Mouse (Mus musculus) embryonic fibroblast, embryonic 13.5 days (primary cell): ENCODE data around the gene Samd4b.

Experiments
- CTCF ChIP-seq: IDR thresholded peaks from 2 replicates; pipeline ENCODE4 v1.5.1; 2011; ENCODE audit warnings: mild to moderate bottlenecking, control low read depth, low read length, moderate library complexity, borderline replicate concordance; ENCODE audit not compliant: insufficient read depth
- POLR2A ChIP-seq: IDR thresholded peaks from 2 replicates; pipeline ENCODE4 v1.6.1; 2011; ENCODE audit warnings: low read depth, mild to moderate bottlenecking, control low read depth, low read length, moderate library complexity

- TF ChIP-seq POLR2A: no peak
- no peak for TF ChIP-seq CTCF
Measured at GRCm38 (mm10) chr7:28495426-28495825, 102.5 kb downstream of the Samd4b start.
